Mouse (Mus musculus) embryonic facial prominence, embryonic 12.5 days (tissue): ENCODE measurements at regions not wholly inside any gene's neighbourhood (a gene's known extent, or its start where the extent isn't known, plus 50 kb on each side); places are given as distances from the start of the nearest gene placed in this dataset.
A peak's percentile ranks its signal among the peaks of the same experiment; 100 is the strongest.

ENCODE experiments used
- ATAC-seq: fragments of 200-750 bp; cut with Nextera tagmentation; 2 replicates; pipeline ENCODE4 v1.8.0; 2017; ENCODE audit not compliant: insufficient number of reproducible peaks, insufficient read depth, low FRiP score, low TSS enrichment
- H3K27ac ChIP-seq: fragments of 300-500 bp; sonication (generic); 2 replicates; pipeline ENCODE4 v1.5.1; 2016; ENCODE audit warnings: mild to moderate bottlenecking
- H3K27me3 ChIP-seq: fragments of 300-500 bp; sonication (generic); 2 replicates; pipeline ENCODE4 v1.6.1; 2016; ENCODE audit warnings: mild to moderate bottlenecking, moderate library complexity
- H3K36me3 ChIP-seq: fragments of 300-500 bp; sonication (generic); 2 replicates; pipeline ENCODE4 v1.6.1; 2016; ENCODE audit warnings: mild to moderate bottlenecking
- H3K4me1 ChIP-seq: fragments of 300-500 bp; sonication (generic); 2 replicates; pipeline ENCODE4 v1.6.1; 2016
- H3K4me2 ChIP-seq: fragments of 300-500 bp; sonication (generic); replicated peaks from 2 replicates; pipeline ENCODE4 v1.6.1; 2016; ENCODE audit warnings: mild to moderate bottlenecking, moderate library complexity
- H3K4me3 ChIP-seq: fragments of 300-500 bp; sonication (generic); 2 replicates; pipeline ENCODE4 v1.5.1; 2016; ENCODE audit warnings: mild to moderate bottlenecking
- H3K9ac ChIP-seq: fragments of 300-500 bp; sonication (generic); 2 replicates; pipeline ENCODE4 v1.6.1; 2016; ENCODE audit warnings: mild to moderate bottlenecking, moderate library complexity
- H3K9me3 ChIP-seq: fragments of 300-500 bp; sonication (generic); 2 replicates; pipeline ENCODE4 v1.6.1; 2016; ENCODE audit warnings: mild to moderate bottlenecking, moderate library complexity
- WGBS: fragments of 180-500 bp; shearing (Covaris S2); methylation state at CpG from one replicate; pipeline ENCODE4 v1.1.7; 2016; 5-methylcytosine and 5-hydroxymethylcytosine counted together

DNA sequence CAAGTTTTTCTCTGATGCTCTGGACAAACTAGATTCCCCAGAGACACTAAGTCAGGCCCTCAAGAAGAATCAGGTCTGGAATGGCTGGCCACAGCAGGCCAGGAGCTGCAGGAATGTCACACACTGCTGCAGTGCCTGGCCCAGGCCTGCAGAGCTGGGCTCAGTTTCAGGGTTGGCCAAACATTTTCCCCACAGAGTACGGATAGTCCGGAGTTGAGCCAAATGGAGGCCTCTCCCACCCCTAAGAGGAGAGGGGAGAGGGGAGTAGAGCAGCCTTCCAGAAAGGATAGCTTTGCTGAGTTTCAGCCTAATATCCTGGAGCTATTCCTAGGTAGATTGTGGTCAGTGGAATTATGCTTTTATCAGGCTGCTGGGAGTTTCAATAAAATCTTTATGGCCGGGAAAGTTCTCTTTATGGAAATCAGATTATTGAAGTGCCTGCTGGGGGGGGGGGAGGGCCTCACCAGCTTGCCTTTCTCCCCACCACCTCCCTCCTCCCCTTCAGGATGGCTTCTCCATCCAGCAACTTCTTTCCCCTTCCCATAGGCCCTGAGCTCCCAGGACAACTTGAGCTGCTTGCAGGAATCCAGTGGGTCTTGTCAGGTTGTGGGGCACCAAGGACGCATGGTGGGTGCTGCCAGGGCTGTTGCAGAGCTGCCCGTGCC, 153.6 kb upstream of the Pja1 start:
- Histone ChIP-seq H3K9me3 (no peaks in the 10 kb centered on the region), H3K4me1 (no peaks in the 10 kb centered on the region), H3K27me3 (peaks cover 33% of the 10 kb centered on the region), H3K4me3 (no peak overlapping the region), H3K36me3 (no peaks in the 10 kb centered on the region), H3K9ac (no peak overlapping the region), H3K4me2 (no peak overlapping the region), H3K27ac (no peak overlapping the region)
- 84% methylated on average over 5 of the region's 5 CpGs for WGBS
- no peak for ATAC-seq

GRCm38 (mm10) chrX:99612130-99612759, 141.2 kb upstream of the Pja1 start:
- 0 out of 2 replicates have a peak overlapping the region, but pooled peaks have one; percentile 57 for H3K27ac ChIP-seq
- H3K27me3 ChIP-seq, result peaks cover 16% of the 10 kb centered on the region; the same call in 1 of the 2 replicates
- no peak overlapping the region for H3K9ac ChIP-seq
- H3K9me3 ChIP-seq, result no peaks in the 10 kb centered on the region
- no peak overlapping the region for H3K4me3 ChIP-seq
- ATAC-seq, result peak; percentile 80
- peaks cover 5% of the 10 kb centered on the region; the same call in 1 of the 2 replicates for H3K4me1 ChIP-seq
- no peak overlapping the region for H3K4me2 ChIP-seq
- WGBS, result 56% methylated on average over 9 of the region's 9 CpGs
- no peaks in the 10 kb centered on the region for H3K36me3 ChIP-seq

GRCm38 (mm10) chrX:99610096-99610495, 139.0 kb upstream of the Pja1 start:
- Histone ChIP-seq H3K27me3 (peaks cover 31% of the 10 kb centered on the region), H3K27ac (no peak overlapping the region), H3K4me1 (peaks cover 5% of the 10 kb centered on the region; the same call in 1 of the 2 replicates), H3K36me3 (no peaks in the 10 kb centered on the region), H3K9me3 (no peaks in the 10 kb centered on the region), H3K4me3 (no peak overlapping the region), H3K9ac (no peak overlapping the region), H3K4me2 (no peak overlapping the region)
- WGBS, result 82% methylated on average over 5 of the region's 5 CpGs
- ATAC-seq, result no peak

DNA sequence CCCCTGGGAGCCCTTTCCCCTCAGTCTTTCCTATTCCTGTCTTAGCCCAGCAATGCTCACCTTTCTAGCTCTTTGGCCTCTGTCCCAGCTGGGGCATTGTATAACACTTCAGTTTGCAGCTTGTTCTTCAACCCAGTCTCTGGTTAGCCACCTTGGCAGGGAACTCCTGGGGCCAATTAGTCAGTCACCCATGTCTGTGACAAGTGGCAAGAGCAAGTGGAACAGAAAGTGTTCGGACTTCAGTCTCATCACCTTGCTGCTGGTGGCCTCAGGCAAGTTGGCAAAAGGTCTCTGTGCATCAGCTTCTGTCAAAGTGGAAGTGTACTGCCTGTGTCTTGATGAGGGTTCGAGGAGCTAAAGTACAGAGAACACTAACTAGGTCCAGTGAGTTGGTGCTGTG, 138.5 kb upstream of the Pja1 start:
- no peak for ATAC-seq
- whole genome bisulfite sequencing, result 69% methylated on average over 2 of the region's 2 CpGs
- H3K27me3 ChIP-seq, result peaks cover 35% of the 10 kb centered on the region

DNA sequence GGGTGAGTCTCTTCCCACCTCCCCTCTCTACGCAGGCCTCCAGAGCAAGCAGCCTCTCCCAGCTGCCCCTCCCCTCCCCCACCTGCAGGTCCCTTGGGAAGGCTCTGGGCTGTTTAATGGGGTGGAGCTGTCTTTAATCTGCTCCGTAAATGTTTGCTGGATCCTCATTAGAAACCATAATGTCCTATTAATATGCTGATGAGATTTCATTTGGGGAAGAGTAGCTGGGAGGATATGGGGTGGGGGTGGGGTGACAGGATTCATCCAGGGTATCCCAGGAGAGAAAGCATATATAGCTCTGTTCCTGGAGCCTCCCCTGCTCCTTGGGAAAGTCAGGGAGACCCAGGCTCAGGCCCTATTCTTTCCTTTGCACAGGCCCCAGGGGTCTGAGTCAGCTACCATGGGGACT, 137.2 kb upstream of the Pja1 start:
- no peak overlapping the region for H3K4me3 ChIP-seq
- no peak for ATAC-seq
- H3K27ac ChIP-seq, result no peak overlapping the region
- H3K4me2 ChIP-seq, result no peak overlapping the region
- WGBS, result 45% methylated on average over 2 of the region's 2 CpGs
- peaks cover 5% of the 10 kb centered on the region; the same call in 1 of the 2 replicates for H3K4me1 ChIP-seq
- no peaks in the 10 kb centered on the region for H3K36me3 ChIP-seq
- peaks cover 43% of the 10 kb centered on the region for H3K27me3 ChIP-seq
- H3K9me3 ChIP-seq, result no peaks in the 10 kb centered on the region
- no peak overlapping the region for H3K9ac ChIP-seq

More for the DNA sequence above, 138.5 kb upstream of the Pja1 start:
- Histone ChIP-seq H3K4me1 (peaks cover 5% of the 10 kb centered on the region; the same call in 1 of the 2 replicates), H3K4me2 (no peak overlapping the region), H3K9ac (no peak overlapping the region), H3K4me3 (no peak overlapping the region), H3K36me3 (no peaks in the 10 kb centered on the region), H3K27ac (no peak overlapping the region), H3K9me3 (no peaks in the 10 kb centered on the region)

GRCm38 (mm10) chrX:99605084-99605824, 134.2 kb upstream of the Pja1 start:
- H3K4me3 ChIP-seq, result no peak overlapping the region
- no peak for ATAC-seq
- no peak overlapping the region for H3K4me2 ChIP-seq
- WGBS, result 60% methylated on average over 10 of the region's 10 CpGs
- peaks cover 43% of the 10 kb centered on the region for H3K27me3 ChIP-seq
- no peaks in the 10 kb centered on the region for H3K4me1 ChIP-seq
- no peaks in the 10 kb centered on the region for H3K9me3 ChIP-seq
- no peaks in the 10 kb centered on the region for H3K36me3 ChIP-seq
- H3K27ac ChIP-seq, result no peak overlapping the region
- no peak overlapping the region for H3K9ac ChIP-seq

GRCm38 (mm10) chrX:99603714-99604113, 132.6 kb upstream of the Pja1 start:
- H3K4me3 ChIP-seq, result no peak overlapping the region
- WGBS, result 76% methylated on average over 6 of the region's 6 CpGs
- H3K36me3 ChIP-seq, result no peaks in the 10 kb centered on the region
- H3K27ac ChIP-seq, result no peak overlapping the region
- H3K4me1 ChIP-seq, result no peaks in the 10 kb centered on the region
- no peaks in the 10 kb centered on the region for H3K9me3 ChIP-seq
- H3K9ac ChIP-seq, result no peak overlapping the region
- H3K27me3 ChIP-seq, result peaks cover 45% of the 10 kb centered on the region
- no peak overlapping the region for H3K4me2 ChIP-seq
- ATAC-seq, result no peak

GRCm38 (mm10) chrX:99602268-99602885, 131.3 kb upstream of the Pja1 start:
- ATAC-seq, result no peak
- WGBS, result 73% methylated on average over 12 of the region's 12 CpGs
- Histone ChIP-seq H3K4me1 (no peaks in the 10 kb centered on the region), H3K36me3 (no peaks in the 10 kb centered on the region), H3K27me3 (peaks cover 49% of the 10 kb centered on the region), H3K9me3 (no peaks in the 10 kb centered on the region), H3K4me2 (no peak overlapping the region), H3K27ac (no peak overlapping the region), H3K4me3 (no peak overlapping the region), H3K9ac (no peak overlapping the region)

DNA sequence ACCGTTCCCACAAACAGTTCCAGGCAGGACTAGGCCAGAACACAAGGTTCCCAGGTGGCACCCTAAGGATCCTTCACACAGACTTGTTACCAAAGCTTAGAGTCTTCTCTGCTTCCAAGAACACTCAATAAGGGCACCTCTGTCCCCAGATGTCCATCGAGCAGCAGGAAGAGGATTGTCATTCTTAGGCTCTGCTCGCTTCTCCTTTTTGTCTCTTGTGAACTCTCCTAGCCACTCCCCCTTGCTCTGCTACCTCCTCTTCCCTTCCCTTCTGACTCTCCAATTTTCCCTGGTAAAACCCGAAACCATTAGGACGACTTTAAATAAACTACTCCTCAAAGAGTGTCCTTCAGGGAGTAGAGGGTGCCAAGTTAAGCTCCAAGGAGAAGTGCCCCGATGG, 124.4 kb upstream of the Pja1 start:
- H3K27me3 ChIP-seq, result peaks cover 41% of the 10 kb centered on the region
- no peak overlapping the region for H3K27ac ChIP-seq
- H3K4me2 ChIP-seq, result no peak overlapping the region
- no peak overlapping the region for H3K4me3 ChIP-seq
- H3K4me1 ChIP-seq, result no peaks in the 10 kb centered on the region
- no peak for ATAC-seq
- no peaks in the 10 kb centered on the region for H3K36me3 ChIP-seq
- 71% methylated on average over 6 of the region's 6 CpGs for WGBS
- H3K9me3 ChIP-seq, result no peaks in the 10 kb centered on the region
- no peak overlapping the region for H3K9ac ChIP-seq

DNA sequence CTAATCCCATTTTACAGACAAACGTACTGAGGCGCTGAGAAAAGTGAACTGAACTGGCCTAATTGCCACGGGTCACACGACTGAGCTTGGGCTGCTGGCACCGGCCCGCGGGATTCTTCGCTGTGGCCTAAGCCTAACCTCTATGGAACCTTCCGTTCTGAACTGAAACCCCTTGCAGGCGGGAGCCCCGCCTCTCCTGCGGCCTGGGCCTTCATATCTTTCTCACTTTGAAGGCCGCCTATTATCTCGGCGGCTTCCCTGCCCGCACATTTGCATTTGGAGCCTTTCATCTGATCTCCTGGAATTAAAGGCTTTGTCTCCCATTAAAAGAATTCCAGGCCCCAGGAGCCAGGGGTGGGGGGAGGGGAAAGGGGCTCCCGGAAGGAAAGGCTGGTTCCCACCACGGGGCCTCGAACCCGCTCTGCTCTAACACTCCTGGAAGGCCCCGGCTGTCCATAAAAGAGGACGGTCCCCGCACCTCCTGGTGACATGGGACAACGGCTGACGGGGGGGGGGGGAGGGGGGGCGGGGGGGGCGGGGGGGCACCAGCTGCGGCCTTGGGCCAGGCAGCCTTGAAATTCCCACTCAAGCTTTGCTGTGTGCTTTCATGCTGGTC, 122.9 kb upstream of the Pja1 start:
- Histone ChIP-seq H3K27ac (no peak overlapping the region), H3K9me3 (no peaks in the 10 kb centered on the region), H3K4me1 (no peaks in the 10 kb centered on the region), H3K9ac (no peak overlapping the region), H3K27me3 (peaks cover 34% of the 10 kb centered on the region), H3K4me3 (no peak overlapping the region), H3K36me3 (no peaks in the 10 kb centered on the region), H3K4me2 (no peak overlapping the region)
- 26% methylated on average over 20 of the region's 28 CpGs for WGBS
- ATAC-seq, result no peak

DNA sequence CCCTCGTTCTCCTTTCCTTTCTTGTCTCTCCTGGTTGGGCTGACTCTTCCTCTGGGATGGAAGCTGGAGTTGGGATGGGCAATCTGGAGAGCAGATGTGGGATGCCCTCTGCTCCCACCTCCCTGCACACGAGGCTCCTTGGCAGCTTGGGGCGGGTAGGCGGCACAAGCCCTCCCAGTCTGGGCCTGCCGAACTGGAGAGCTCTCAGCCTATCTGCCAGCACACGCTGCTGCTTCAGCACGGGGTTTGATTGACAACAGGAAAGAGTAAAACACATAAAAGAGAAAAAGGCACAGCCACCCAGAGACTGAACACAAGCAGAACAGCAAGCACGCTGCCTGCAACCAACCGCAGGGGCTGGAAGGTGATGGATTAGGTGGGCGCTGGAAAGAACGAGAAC, 121.9 kb upstream of the Pja1 start:
- Histone ChIP-seq H3K36me3 (no peaks in the 10 kb centered on the region), H3K9me3 (no peaks in the 10 kb centered on the region), H3K27me3 (peaks cover 31% of the 10 kb centered on the region), H3K4me1 (no peaks in the 10 kb centered on the region), H3K4me3 (no peak overlapping the region), H3K9ac (no peak overlapping the region), H3K27ac (no peak overlapping the region), H3K4me2 (no peak overlapping the region)
- ATAC-seq, result no peak
- 47% methylated on average over 11 of the region's 11 CpGs for WGBS
